Mouse (Mus musculus) T-helper 1 cell (primary cell): ENCODE measurements around the gene Gm12184.
"Not testable (repeated sequence)": the region's sequence is repeated elsewhere in the genome, so short reads cannot be mapped to it uniquely, and the experiment has no call there.

Experiments
- in situ Hi-C: fragments of 300-600 bp; cut with MboI, MseI; formaldehyde crosslinking; loops from one replicate; pipeline ENCODE4 v1.15.1; 2025; ENCODE audit warnings: high pct_unique_total_duplicates

Gm12184 gene

DNA sequence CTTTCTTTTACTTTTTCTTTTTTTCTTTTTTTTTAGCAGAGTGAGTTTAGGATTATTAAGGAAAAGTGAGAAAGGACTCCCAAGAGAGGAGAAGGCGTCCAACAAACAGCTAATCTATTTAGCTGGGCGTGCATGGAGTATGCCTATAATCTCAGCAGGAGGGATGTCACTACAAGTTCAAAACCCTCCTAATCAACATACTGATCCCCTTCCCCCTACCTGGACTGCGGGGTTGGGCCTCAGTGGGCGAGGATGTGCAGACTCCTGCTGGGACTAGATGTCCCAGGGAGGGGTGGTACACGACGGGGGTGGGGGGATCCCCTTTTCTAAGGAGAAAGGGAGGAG is 269 bp upstream of the Gm12184 start:
- in situ Hi-C loops, result no loop called here

GRCm38 (mm10) chr11:48824311-48824830 is 2.1 kb downstream of the Gm12184 start:
- in situ Hi-C loops, result no loop called here

DNA sequence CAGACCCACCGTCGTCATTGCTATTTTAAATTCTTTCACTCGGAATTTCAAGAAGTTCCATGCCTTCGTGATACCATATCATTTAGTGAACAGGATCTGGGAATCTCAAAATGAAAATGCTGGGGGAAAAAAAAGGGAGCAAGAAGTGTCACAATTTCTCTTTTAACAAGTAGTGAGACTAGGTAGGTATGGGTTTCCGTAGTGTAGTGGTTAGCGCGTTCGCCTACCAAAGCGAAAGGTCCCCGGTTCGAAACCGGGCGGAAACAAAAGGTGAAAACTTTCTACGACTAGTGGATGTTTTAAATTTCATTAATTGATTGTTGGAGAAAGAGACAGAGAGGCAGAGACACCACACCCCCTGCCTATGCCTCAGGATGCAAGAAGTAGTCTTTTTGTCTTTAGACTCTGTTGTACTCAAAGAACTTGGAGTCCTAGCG is 2.9 kb downstream of the Gm12184 start:
- in situ Hi-C loops, result no loop called here

DNA sequence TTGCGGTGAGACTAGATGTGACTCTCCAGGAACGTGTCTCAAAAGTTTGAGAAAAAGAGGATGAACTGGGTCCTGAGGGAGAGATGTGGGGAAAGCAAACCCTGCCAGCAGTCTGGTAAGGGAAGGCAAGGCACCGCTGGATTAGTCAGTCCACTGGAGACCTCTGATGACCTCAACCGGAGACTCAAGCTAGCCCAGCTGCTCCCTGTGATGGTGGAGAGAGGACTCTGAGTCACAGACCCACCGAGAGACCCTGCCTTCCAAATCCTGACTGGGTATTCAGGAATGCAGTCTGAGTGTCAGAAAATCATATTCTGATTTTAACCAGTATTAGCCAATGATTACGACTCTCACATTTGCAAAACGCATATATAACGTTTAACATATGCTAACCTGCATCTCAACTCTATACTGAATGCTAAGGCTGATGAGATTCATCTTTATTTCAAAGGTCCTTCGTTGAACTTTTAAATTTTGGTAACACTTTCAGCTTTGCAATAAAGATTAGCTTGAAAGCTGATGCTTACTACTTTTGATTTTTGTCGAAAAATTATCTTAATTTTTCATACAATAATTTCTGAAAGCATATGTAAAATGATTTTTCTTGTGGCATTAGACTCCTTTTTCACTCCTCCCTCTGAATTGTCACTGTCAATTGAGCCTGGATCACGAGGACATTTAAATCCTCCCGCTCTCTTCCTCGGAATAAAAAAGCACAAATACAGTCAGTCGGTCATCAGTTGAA is 3.5 kb downstream of the Gm12184 start:
- in situ Hi-C loops, result no loop called here

DNA sequence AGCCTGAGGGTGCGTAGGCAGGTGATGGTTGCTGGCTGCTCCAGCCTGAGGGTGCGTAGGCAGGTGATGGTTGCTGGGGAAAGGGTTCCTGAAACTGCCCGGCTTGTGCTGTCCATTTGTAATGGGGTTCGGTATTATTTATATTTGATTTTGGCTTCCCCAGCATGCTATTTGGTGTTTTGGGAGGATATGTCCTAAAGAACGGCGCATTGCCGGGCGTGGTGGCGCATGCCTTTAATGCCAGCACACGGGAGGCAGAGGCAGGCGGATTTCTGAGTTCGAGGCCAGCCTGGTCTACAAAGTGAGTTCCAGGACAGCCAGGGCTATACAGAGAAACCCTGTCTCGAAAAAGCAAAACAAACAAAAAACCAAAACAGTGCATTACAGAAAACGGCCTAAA is 5.2 kb downstream of the Gm12184 start:
- in situ Hi-C loops, result not testable (repeated sequence)

DNA sequence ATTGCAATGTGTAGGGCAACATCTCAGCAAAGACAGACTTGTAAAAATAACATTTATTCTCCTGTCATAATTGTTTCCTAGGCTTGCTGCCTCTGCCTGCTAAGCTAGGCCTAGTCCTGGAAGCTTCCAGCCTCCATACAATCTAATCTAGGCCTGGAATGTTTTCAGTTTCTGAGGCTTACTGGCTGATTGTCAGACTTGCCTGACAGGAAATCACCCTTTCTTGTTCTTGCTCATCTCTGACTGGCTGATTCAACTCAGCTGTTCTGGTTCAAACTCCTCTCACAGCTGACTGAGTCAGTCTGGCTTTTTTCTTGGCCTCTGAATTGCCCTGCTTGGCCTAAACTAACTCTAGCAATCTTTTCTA is 6.2 kb downstream of the Gm12184 start:
- in situ Hi-C loops, result no loop called here

- in situ Hi-C loops, result no loop called here
Observed at GRCm38 (mm10) chr11:48819614-48820307, 6.7 kb downstream of the Gm12184 start.

GRCm38 (mm10) chr11:48818346-48818745 is 8.1 kb downstream of the Gm12184 start:
- in situ Hi-C loops, result no loop called here

DNA sequence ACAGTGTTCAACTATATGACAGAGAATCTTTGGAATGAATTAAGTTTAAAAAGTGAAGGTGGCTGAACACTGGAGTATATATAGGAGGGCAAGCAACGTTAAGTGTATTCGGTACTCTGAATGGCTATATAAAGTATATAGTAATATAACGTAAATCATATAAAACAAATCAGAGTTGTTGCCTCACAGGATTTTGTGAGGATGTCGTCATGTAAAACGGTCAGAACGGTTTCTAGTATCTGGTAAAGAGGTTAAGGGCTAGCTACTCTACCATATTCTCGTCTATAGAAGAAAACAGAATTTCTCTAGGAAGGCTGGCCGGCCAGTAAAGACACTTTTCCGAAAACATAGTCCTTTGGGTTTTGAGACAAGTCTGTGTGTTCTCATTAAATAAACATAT is 8.7 kb downstream of the Gm12184 start:
- in situ Hi-C loops, result no loop called here

- in situ Hi-C loops, result no loop called here
Observed at GRCm38 (mm10) chr11:48816800-48817665, 9.4 kb downstream of the Gm12184 start, which contains the start of gene Trim41. Gene Trim41, minus strand, starts transcription at chr11:48817353.

DNA sequence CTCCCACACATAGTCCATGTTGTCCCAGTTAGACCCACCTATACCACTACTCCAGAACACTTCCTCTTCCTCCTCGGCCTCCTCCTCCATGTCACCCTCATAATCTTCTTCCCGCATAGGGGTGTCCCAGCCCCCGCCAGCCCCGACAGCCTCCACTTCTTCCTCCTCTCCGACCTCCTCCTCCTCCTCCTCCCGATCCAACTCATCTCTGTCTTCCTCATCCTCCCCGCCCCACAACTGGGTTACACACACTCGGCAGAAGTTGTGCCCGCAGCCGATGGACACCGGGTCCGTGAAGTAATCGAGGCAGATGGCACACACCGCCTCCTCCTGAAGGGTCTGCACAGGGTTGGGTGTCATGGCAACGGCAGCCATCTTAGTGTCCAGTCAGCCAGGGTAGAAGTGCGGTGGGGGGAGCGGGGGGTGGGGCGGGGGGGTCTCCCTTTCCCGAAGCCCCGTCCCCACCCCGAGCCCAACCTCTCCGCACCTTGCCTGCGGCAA is 10.1 kb downstream of the Gm12184 start:
- in situ Hi-C loops, result no loop called here

DNA sequence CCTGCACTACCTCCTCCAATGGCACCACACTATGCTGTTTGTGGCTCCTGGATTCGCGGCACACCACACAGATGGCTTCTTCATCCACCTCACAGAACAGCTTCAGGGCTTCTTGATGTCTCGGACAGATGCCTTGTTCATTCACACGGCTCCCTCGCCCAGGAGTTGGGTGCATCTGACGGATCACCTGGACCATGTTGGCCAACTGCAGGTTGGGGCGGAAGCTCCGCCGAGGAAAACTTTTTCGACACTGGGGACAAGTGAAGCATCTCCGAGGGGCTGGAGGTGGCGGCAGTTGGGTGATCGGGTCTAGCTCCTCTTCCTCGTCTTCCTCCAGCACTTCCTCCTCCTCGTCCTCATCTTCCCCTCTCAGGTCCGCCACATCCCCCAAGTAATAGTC is 10.6 kb downstream of the Gm12184 start:
- in situ Hi-C loops, result no loop called here

DNA sequence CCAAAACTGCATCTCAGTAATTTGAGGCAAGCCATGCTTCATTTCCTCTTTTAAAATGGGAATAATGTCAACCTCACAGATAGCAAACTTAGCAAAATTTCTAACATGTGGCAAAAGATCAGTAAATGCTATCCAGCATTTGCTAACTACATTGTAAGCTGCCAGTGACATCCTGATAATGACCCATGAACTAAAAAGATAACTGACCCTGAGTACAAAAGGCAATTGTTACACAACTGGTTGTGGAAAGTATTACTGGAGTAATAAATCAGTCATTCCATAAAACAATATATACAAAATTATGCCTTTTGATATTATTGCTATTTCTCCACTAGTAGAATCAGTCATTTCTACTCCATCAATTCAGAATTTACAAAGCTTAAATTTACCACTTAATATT is 12.7 kb downstream of the Gm12184 start:
- in situ Hi-C loops, result no loop called here

DNA sequence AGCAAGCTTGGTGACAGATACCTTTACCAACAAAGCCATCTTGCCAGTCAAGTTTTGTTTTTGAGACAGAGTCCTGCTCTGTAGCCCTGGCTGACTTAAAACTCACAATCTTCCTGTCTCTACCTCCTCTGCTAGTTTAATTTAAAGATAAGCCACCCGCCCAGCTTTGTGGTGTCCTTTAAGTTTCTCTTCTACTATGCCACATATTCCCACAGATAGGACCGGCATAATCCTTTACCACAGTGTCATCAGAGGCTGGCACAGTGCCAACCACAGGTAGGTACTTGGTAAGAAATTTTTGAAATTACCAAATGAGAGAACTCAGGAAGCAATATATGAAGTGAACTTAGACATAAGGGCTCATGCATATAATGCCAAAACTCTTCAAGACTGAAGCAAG is 16.3 kb downstream of the Gm12184 start:
- in situ Hi-C loops, result no loop called here

GRCm38 (mm10) chr11:48809434-48809830 is 17.0 kb downstream of the Gm12184 start:
- in situ Hi-C loops, result loop anchor here (10.0 kb wide), 1 partner anchor 395 kb away; the partner anchor contains the start of gene Zfp62

DNA sequence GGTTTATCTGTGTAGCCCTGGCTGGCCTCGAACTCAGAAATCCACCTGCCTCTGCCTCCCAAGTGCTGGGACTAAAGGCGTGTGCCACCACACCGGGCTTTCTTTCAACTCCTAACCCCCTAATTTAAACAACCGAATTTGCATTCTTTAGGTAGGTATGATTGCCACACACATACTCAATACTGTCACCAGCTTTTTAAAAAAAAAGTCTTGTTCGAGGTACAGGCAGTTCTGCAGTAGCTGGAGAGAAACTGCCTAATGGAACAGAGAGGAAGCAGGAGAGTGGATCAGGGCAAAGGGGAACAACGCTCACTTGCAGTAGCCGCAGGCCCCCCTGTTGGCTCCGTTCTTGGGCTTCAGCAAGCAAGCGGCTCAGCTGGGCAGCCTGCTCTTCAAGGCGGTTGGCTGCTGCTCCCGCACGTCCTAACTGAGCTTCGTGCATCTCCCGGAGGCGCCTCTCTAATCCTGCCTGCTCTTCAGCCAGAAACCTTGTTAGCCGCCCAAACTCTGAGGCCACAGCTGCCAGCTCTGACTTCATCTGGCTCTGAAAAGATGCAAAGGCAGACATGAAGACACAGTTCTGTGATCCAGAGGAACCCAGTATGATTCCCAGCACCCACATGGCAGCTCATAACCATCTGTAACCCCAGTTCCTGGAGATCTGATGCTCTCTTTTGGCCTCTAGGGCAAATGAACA is 17.6 kb downstream of the Gm12184 start:
- in situ Hi-C loops, result loop anchor here (10.0 kb wide), 1 partner anchor 396 kb away; the partner anchor contains the start of gene Zfp62

- in situ Hi-C loops, result loop anchor here (10.0 kb wide), 1 partner anchor 397 kb away; the partner anchor contains the start of gene Zfp62
Observed at GRCm38 (mm10) chr11:48808304-48808646, 18.2 kb downstream of the Gm12184 start.

- in situ Hi-C loops, result loop anchor here (10.0 kb wide), 1 partner anchor 397 kb away; the partner anchor contains the start of gene Zfp62
Observed at GRCm38 (mm10) chr11:48807563-48808303, 18.7 kb downstream of the Gm12184 start.

- in situ Hi-C loops, result loop anchor here (10.0 kb wide), 1 partner anchor 398 kb away; the partner anchor contains the start of gene Zfp62
Observed at GRCm38 (mm10) chr11:48806856-48807562, 19.4 kb downstream of the Gm12184 start.
